ENCODE assay signal across 20 mouse cellular contexts in genomic region chr4:44016071-44016470, GRCm38 (mm10). TPM values are rescaled to one million over a fixed set of nuclear protein-coding genes. Genes with fewer than 3 reads are reported as not detected.
DNase-seq lines count a peak whose midpoint lies in the region; ATAC-seq and TF ChIP-seq lines count a peak whose summit lies in the region.
"Had no signal": no experiment of that assay in that cellular context is flagged by ENCODE, and none has a peak within 500 bp of the region (broad histone marks: within the 10 kb centered on the region; RNA-seq: fewer than 3 reads in every experiment).

No protein-coding gene starts in this region.

- in situ Hi-C loops in CH12.LX (cut with MboI; ENCODE audit: low pct_ligation_motif_present, low pct_unique_long_range_greater_than_20kb, low sequenced_read_pairs): no loop called here

- peaks cover 28 to 67% of the 10 kb centered on the region in 2 experiments for H3K36me3 ChIP-seq in CH12.LX (replicated peaks in 1 of 2; ENCODE audit: control insufficient read depth in 1 of 2, insufficient read depth in 1 of 2, low read length in 1 of 2)
- H3K36me3 ChIP-seq in liver, embryonic 14.5 days (replicated peaks; ENCODE audit: control insufficient read depth, insufficient read depth, low read depth): peaks cover 38% of the 10 kb centered on the region

- no peaks in the 10 kb centered on the region for H3K9me3 ChIP-seq in CH12.LX (replicated peaks; ENCODE audit: low read length)
- H3K9me3 ChIP-seq in liver, embryonic 14.5 days (ENCODE audit: control insufficient read depth, low read length): no peaks in the 10 kb centered on the region
- H3K9me3 ChIP-seq: forebrain, embryonic 12.5 days; heart, embryonic 12.5 days; midbrain, embryonic 12.5 days had no signal

- no peaks in the 10 kb centered on the region for H3K27me3 ChIP-seq in CH12.LX (replicated peaks)
- H3K27me3 ChIP-seq in liver, embryonic 14.5 days (ENCODE audit: control insufficient read depth, insufficient read depth, low read length): no peaks in the 10 kb centered on the region
- H3K27me3 ChIP-seq: forebrain, embryonic 12.5 days; heart, embryonic 12.5 days had no signal

- peak overlapping the region; percentile 96; the same call in 1 of the 2 replicates for H3K4me2 ChIP-seq in CH12.LX (ENCODE audit: insufficient read depth, low read depth, poor library complexity, severe bottlenecking)
- peak overlapping the region; percentile 18; the same call in 1 of the 2 replicates for H3K4me2 ChIP-seq in liver, embryonic 14.5 days (ENCODE audit: low read depth)
- H3K4me2 ChIP-seq: forebrain, embryonic 12.5 days; heart, embryonic 12.5 days; lung, embryonic 14.5 days; midbrain, embryonic 12.5 days had no signal

- intact Hi-C loops in heart, postnatal 25 days (cut with DNase I): no loop called here
- intact Hi-C loops in left cerebral cortex, postnatal 10 days (cut with DNase I): no loop called here

- WGBS in liver, embryonic 14.5 days (ENCODE audit: insufficient replicate concordance): 45% methylated on average over 4 of the region's 4 CpGs

- peaks cover 81% of the 10 kb centered on the region for H3K79me2 ChIP-seq in CH12.LX (replicated peaks; ENCODE audit: control insufficient read depth, extremely low read depth, insufficient read depth, poor library complexity, severe bottlenecking)

- TF ChIP-seq POLR2A in CH12.LX (IDR thresholded peaks at IDR 0.05; ENCODE audit: low read depth, low read length): no peak

- ATAC-seq in liver, embryonic 14.5 days (ENCODE audit: insufficient read depth): no peak

- H3K9ac ChIP-seq in CH12.LX (ENCODE audit: insufficient read depth, low read depth): 0 out of 2 replicates have a peak overlapping the region, but pooled peaks have one; percentile 1
- H3K9ac ChIP-seq in liver, embryonic 14.5 days (replicated peaks): no peak overlapping the region
- H3K9ac ChIP-seq: forebrain, embryonic 12.5 days; heart, embryonic 12.5 days; lung, embryonic 14.5 days; midbrain, embryonic 12.5 days had no signal

- H3K4me1 ChIP-seq in CH12.LX (ENCODE audit: control insufficient read depth in 1 of 2, insufficient read depth in 2 of 2): peaks cover 6 to 43% of the 10 kb centered on the region in 2 experiments; a peak in 3 of 4 replicates
- peaks cover 17 to 22% of the 10 kb centered on the region in 2 experiments for H3K4me1 ChIP-seq in liver, embryonic 14.5 days (replicated peaks; ENCODE audit: control insufficient read depth in 2 of 2, insufficient read depth in 2 of 2, low read length in 1 of 2)

- dilution Hi-C loops in CH12.LX (cut with MboI; ENCODE audit: extremely low pct_ligation_motif_present, extremely low pct_unique_long_range_greater_than_20kb, low sequenced_read_pairs): no loop called here

- peak; percentile 86 for DNase-seq in heart, adult 11 months
- DNase-seq in heart, postnatal 25 days (ENCODE audit: low spot score): no peak
- DNase-seq in lung, postnatal 25 days (ENCODE audit: low spot score): peak; percentile 26
- no peak for DNase-seq in lung, postnatal 4 days
- DNase-seq in CH12.LX (ENCODE audit: extremely low read depth): peak; percentile 49
- DNase-seq in liver, embryonic 14.5 days (ENCODE audit: low read depth in 3 of 3, low spot score in 3 of 3): no peak
- no peak for DNase-seq in left cerebral cortex, postnatal 10 days (ENCODE audit: extremely low spot score in 1 of 2, low spot score in 2 of 2)
- no peak for DNase-seq in left cerebral cortex, adult 8-10 months (ENCODE audit: low spot score in 2 of 2)
- DNase-seq: gastrocnemius, postnatal 25 days; lung, embryonic 14.5 days; right cerebral cortex, postnatal 25 days; thymus, adult 18-20 months had no signal

- no peak for TF ChIP-seq RAD21 in CH12.LX (IDR thresholded peaks at IDR 0.05; ENCODE audit: low read depth, low read length)

- no peak for TF ChIP-seq CTCF in CH12.LX (conservative IDR thresholded peaks at IDR 0.05 in 1 of 2, IDR thresholded peaks at IDR 0.05 in 1 of 2; ENCODE audit: low read depth in 2 of 2, low read length in 2 of 2)
- no peak for TF ChIP-seq CTCF in liver, embryonic 14.5 days (IDR thresholded peaks at IDR 0.05; ENCODE audit: low read depth)

- H3K4me3 ChIP-seq in CH12.LX (replicated peaks in 1 of 3; ENCODE audit: low read depth in 2 of 3, low read length in 2 of 3, poor library complexity in 1 of 3): peak overlapping the region in 1 of 3 experiments; percentile 22
- H3K4me3 ChIP-seq in liver, embryonic 14.5 days (ENCODE audit: insufficient read depth in 1 of 2, low read depth in 2 of 2, low read length in 2 of 2): no peak overlapping the region
- H3K4me3 ChIP-seq: forebrain, embryonic 12.5 days; heart, embryonic 12.5 days; midbrain, embryonic 12.5 days had no signal

- peak; percentile 65 for TF ChIP-seq EP300 in CH12.LX (IDR thresholded peaks at IDR 0.05; ENCODE audit: low read length)
- TF ChIP-seq EP300 in liver, embryonic 14.5 days (IDR thresholded peaks at IDR 0.05; ENCODE audit: low read depth): no peak

- peak overlapping the region; percentile 21; the same call in 1 of the 2 replicates for H3K27ac ChIP-seq in CH12.LX (ENCODE audit: insufficient read depth, low read depth)
- H3K27ac ChIP-seq in liver, embryonic 14.5 days: no peak overlapping the region
- H3K27ac ChIP-seq: forebrain, embryonic 12.5 days; midbrain, embryonic 12.5 days had no signal

TF ChIP-seq in CH12.LX, 34 proteins besides CTCF, POLR2A, EP300 and RAD21:
- no peak for TF ChIP-seq GABPA (IDR thresholded peaks at IDR 0.05; ENCODE audit: insufficient replicate concordance, low read depth, low read length)
- no peak for TF ChIP-seq NELFE (IDR thresholded peaks at IDR 0.05; ENCODE audit: low read depth, low read length)
- no peak for TF ChIP-seq JUN (IDR thresholded peaks at IDR 0.05; ENCODE audit: insufficient read depth, low read depth, low read length)
- TF ChIP-seq IRF4 (IDR thresholded peaks at IDR 0.05; ENCODE audit: low read depth, low read length): peak; percentile 44; the same call in 1 of the 2 replicates
- TF ChIP-seq ETS1 (conservative IDR thresholded peaks at IDR 0.05; ENCODE audit: low read depth, low read length): peak; percentile 43; the same call in 1 of the 2 replicates
- TF ChIP-seq RCOR1 (conservative IDR thresholded peaks at IDR 0.05; ENCODE audit: low read depth, low read length): no peak
- TF ChIP-seq MAZ (IDR thresholded peaks at IDR 0.05; ENCODE audit: low read depth, low read length): no peak
- TF ChIP-seq TBP (conservative IDR thresholded peaks at IDR 0.05; ENCODE audit: low read depth, low read length): no peak
- TF ChIP-seq POLR2AphosphoS2 (IDR thresholded peaks at IDR 0.05; ENCODE audit: low read depth, low read length): no peak
- TF ChIP-seq BHLHE40 (IDR thresholded peaks at IDR 0.05; ENCODE audit: low read depth, low read length): peak; percentile 44
- 0 out of 2 replicates have a peak, but pooled peaks have one; percentile 18 for TF ChIP-seq UBTF (IDR thresholded peaks at IDR 0.05; ENCODE audit: low read depth, low read length)
- peak; percentile 13; the same call in 1 of the 2 replicates for TF ChIP-seq TCF12 (IDR thresholded peaks at IDR 0.05; ENCODE audit: low read depth, low read length)
- TF ChIP-seq SIN3A (IDR thresholded peaks at IDR 0.05; ENCODE audit: low read length): no peak
- TF ChIP-seq CHD1 (IDR thresholded peaks at IDR 0.05; ENCODE audit: low read depth, low read length): no peak
- TF ChIP-seq NRF1 (IDR thresholded peaks at IDR 0.05; ENCODE audit: low read depth, low read length): no peak
- TF ChIP-seq JUND (conservative IDR thresholded peaks at IDR 0.05; ENCODE audit: low read depth, low read length): no peak
- TF ChIP-seq ZMIZ1 (IDR thresholded peaks at IDR 0.05; ENCODE audit: low read depth, low read length): no peak
- 0 out of 2 replicates have a peak, but pooled peaks have one; percentile 44 for TF ChIP-seq MYC (IDR thresholded peaks at IDR 0.05; ENCODE audit: low read depth, low read length)
- 0 out of 2 replicates have a peak, but pooled peaks have one; percentile 19 for TF ChIP-seq MAX (IDR thresholded peaks at IDR 0.05; ENCODE audit: low read length)
- TF ChIP-seq MXI1 (IDR thresholded peaks at IDR 0.05; ENCODE audit: low read depth, low read length): no peak
- no peak for TF ChIP-seq ELF1 (IDR thresholded peaks at IDR 0.05; ENCODE audit: low read depth, low read length)
- peak; percentile 62; the same call in 1 of the 2 replicates for TF ChIP-seq MEF2A (IDR thresholded peaks at IDR 0.05; ENCODE audit: borderline replicate concordance, low read depth, low read length)
- TF ChIP-seq USF1 (IDR thresholded peaks at IDR 0.05; ENCODE audit: low read depth, low read length): no peak

RNA-seq across cellular contexts. Expression of gene Clta, which starts 11.8 kb away (rescaled TPM):
- total RNA-seq in heart, postnatal 25 days (2021): 10 to 100 TPM; 77.8 to 84.2 TPM
- 301 and 349 TPM in 2 replicates for total RNA-seq in CH12.LX (2012; rRNA removed)
- 450 and 454 TPM in 2 replicates for total RNA-seq in CH12.LX (2014; rRNA removed)
- 454 and 493 TPM in 2 replicates for polyA plus RNA-seq in CH12.LX (2012; ENCODE audit: insufficient read length, low read depth)
- 114 and 173 TPM in 2 replicates for polyA plus RNA-seq in liver, embryonic 14.5 days (2012; rRNA removed)
- polyA plus RNA-seq in liver, embryonic 14.5 days (2014; fragmentation: Nextera tagmentation; extraction: Ambion mirVana): 121 and 128 TPM in 2 replicates
- total RNA-seq in left cerebral cortex, postnatal 10 days (2021): 100 to 1,000 TPM; 333 to 335 TPM
- 100 to 1,000 TPM; 270 to 279 (median 276) TPM for total RNA-seq in left cerebral cortex, adult 8-10 months (2022)

RNA-seq across cellular contexts. Expression of gene Ccin, which starts 32.8 kb away (rescaled TPM):
- not detected for total RNA-seq in heart, postnatal 25 days (2021)
- total RNA-seq in CH12.LX (2012; rRNA removed): not detected in 2 replicates
- 0.11 TPM in 1 of 2 replicates, not detected in the other for total RNA-seq in CH12.LX (2014; rRNA removed)
- polyA plus RNA-seq in CH12.LX (2012; ENCODE audit: insufficient read length, low read depth): not detected in 2 replicates
- polyA plus RNA-seq in liver, embryonic 14.5 days (2012; rRNA removed): 0.02 TPM in 1 of 2 replicates, not detected in the other
- polyA plus RNA-seq in liver, embryonic 14.5 days (2014; fragmentation: Nextera tagmentation; extraction: Ambion mirVana): not detected in 2 replicates
- total RNA-seq in left cerebral cortex, postnatal 10 days (2021): not detected
- total RNA-seq in left cerebral cortex, adult 8-10 months (2022): not detected
- total RNA-seq: gastrocnemius, postnatal 25 days; hematopoietic stem cell, adult 5-6 weeks had no signal
- polyA plus RNA-seq: kidney, embryonic 14.5 days; limb, embryonic 11.5 days; lung, embryonic 14.5 days; midbrain, embryonic 12.5 days; neural tube, embryonic 14.5 days; stomach, embryonic 14.5 days had no signal

RNA-seq across cellular contexts. Expression of gene Glipr2, which starts 58.9 kb away (rescaled TPM):
- total RNA-seq in heart, postnatal 25 days (2021): 1 to 10 TPM; 3.6 to 4.3 TPM
- total RNA-seq in CH12.LX (2012; rRNA removed): 47.6 and 60.3 TPM in 2 replicates
- 138 and 146 TPM in 2 replicates for total RNA-seq in CH12.LX (2014; rRNA removed)
- 57.2 and 62.8 TPM in 2 replicates for polyA plus RNA-seq in CH12.LX (2012; ENCODE audit: insufficient read length, low read depth)
- polyA plus RNA-seq in liver, embryonic 14.5 days (2012; rRNA removed): 17.1 and 19.2 TPM in 2 replicates
- polyA plus RNA-seq in liver, embryonic 14.5 days (2014; fragmentation: Nextera tagmentation; extraction: Ambion mirVana): 46.6 and 48.8 TPM in 2 replicates
- 1 to 10 TPM; 2.3 TPM for total RNA-seq in left cerebral cortex, postnatal 10 days (2021)
- 1 to 10 TPM; 3.0 to 4.9 (median 3.3) TPM for total RNA-seq in left cerebral cortex, adult 8-10 months (2022)

Comparison
In these comparisons a context has a peak if more than half of its experiments do, and no peak if none do; other contexts are left out.
1. DNase-seq: peak in heart, adult 11 months (single experiment), lung, postnatal 25 days (single experiment) and CH12.LX (single experiment); none in heart, postnatal 25 days (single experiment), lung, postnatal 4 days (0 of 2), liver, embryonic 14.5 days (0 of 3), left cerebral cortex, postnatal 10 days (0 of 2) and left cerebral cortex, adult 8-10 months (0 of 2).
2. RNA of gene Glipr2, which starts 58.9 kb away (total RNA-seq): 47.6 to 146 TPM in CH12.LX; 3.6 to 4.3 TPM in heart, postnatal 25 days, 3.0 to 4.9 TPM in left cerebral cortex, adult 8-10 months and 2.3 TPM in left cerebral cortex, postnatal 10 days; every median in the first group is over 4 times any median in the second.